Mouse (Mus musculus) bone marrow macrophage, adult 2 months (primary cell): Measurements from ENCODE around the gene Egfl8.

Experiments used
- CTCF ChIP-seq: IDR thresholded peaks from 2 replicates; pipeline ENCODE4 v1.5.1; 2012; ENCODE audit warnings: low read depth, mild to moderate bottlenecking, low read length, moderate library complexity
- POLR2A ChIP-seq: IDR thresholded peaks from 2 replicates; pipeline ENCODE4 v1.6.1; 2012; ENCODE audit warnings: mild to moderate bottlenecking, low read depth, low read length, borderline replicate concordance

GRCm38 (mm10) chr17:34654392-34654791, 38.6 kb upstream of the Egfl8 start:
- no peak for TF ChIP-seq POLR2A
- TF ChIP-seq CTCF = no peak
